Mouse (Mus musculus): ENCODE measurements around the gene Cyb5d1. TPM values are rescaled to one million over a fixed set of nuclear protein-coding genes. Genes with fewer than 3 reads are reported as not detected.
"Not testable (repeated sequence)": the region's sequence is repeated elsewhere in the genome, so short reads cannot be mapped to it uniquely, and the experiment has no call there.

The Cyb5d1 gene
- polyA plus RNA-seq (2016; fragmentation: Nextera tagmentation; extraction: Ambion mirVana): 24.8 and 27.1 TPM in 2 replicates

DNA sequence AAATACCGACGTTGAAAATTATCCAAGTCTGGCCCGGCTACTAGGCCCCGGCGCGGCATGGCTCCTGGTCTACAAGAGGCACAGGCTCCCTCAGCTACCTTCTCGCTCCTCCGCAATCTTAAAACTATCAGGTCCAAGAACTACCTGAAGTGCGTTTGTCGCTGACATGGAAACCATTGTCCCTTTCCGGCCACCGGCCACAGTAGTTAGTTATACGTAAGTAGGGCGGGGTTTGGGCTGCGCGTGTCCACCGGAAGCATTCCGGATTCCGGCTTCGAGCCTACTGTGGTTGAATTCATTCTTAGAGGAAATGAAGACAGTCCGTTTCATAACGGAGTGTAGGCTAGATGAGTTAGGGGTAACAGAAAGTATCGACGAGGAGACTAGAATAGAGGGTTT lies at the start of gene Cyb5d1, which contains the start of gene Naa38:
TSS of gene Cyb5d1 (minus strand) at position 397 of the 399 bp plus-strand sequence.
TSS of gene Naa38 (plus strand) at position 253 of the 399 bp plus-strand sequence.
- H3K36me3 ChIP-seq: peaks cover 10% of the 10 kb centered on the region
- WGBS: under 1% methylated on average over 24 of the region's 24 CpGs
- ATAC-seq (ENCODE audit: insufficient number of reproducible peaks, low FRiP score): peak; percentile 79

DNA sequence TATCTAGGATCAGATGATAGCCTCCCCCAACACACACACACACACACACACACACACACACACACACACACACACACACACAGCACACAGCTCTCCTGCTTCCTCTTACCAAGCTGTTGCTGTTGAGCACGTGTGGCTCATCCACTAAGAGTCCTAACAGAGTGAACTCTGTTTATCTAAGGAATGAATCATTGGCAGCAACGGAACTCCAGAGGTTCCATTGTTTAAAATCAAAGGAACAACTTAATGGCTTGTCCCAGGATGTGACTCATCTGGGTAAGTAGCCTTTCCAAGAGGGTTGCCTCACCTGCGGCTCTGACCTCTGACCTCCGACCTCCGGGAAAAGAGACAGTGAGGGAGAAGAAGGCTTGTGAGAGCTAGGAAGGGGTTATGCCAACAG lies 47.9 kb upstream of the Cyb5d1 start:
- ATAC-seq (ENCODE audit: insufficient number of reproducible peaks, low FRiP score): peak; percentile 46; the same call in 1 of the 2 replicates
- Histone ChIP-seq H3K27ac (ENCODE audit: poor library complexity, severe bottlenecking) (no peak overlapping the region), H3K27me3 (replicated peaks) (0 out of 2 replicates have a peak, but pooled peaks cover 2% of the 10 kb centered on the region), H3K9ac (no peak overlapping the region), H3K4me3 (no peak overlapping the region), H3K9me3 (replicated peaks) (peaks cover 6% of the 10 kb centered on the region; the same call in 1 of the 2 replicates), H3K36me3 (no peaks in the 10 kb centered on the region), H3K4me2 (no peak overlapping the region), H3K4me1 (replicated peaks) (peaks cover 12% of the 10 kb centered on the region)
- 32% methylated on average over 5 of the region's 5 CpGs for WGBS

More for the DNA sequence above, at the start of gene Cyb5d1, which contains the start of gene Naa38:
- Histone ChIP-seq H3K4me1 (replicated peaks) (peaks cover 41% of the 10 kb centered on the region), H3K27ac (ENCODE audit: poor library complexity, severe bottlenecking) (peak within 1 kb of the TSS; percentile 93), H3K4me3 (peak within 1 kb of the TSS; percentile 60), H3K4me2 (peak within 1 kb of the TSS; percentile 87), H3K9ac (peak within 1 kb of the TSS; percentile 88)
- not testable (repeated sequence) for H3K27me3 ChIP-seq (replicated peaks); H3K9me3 ChIP-seq (replicated peaks)

DNA sequence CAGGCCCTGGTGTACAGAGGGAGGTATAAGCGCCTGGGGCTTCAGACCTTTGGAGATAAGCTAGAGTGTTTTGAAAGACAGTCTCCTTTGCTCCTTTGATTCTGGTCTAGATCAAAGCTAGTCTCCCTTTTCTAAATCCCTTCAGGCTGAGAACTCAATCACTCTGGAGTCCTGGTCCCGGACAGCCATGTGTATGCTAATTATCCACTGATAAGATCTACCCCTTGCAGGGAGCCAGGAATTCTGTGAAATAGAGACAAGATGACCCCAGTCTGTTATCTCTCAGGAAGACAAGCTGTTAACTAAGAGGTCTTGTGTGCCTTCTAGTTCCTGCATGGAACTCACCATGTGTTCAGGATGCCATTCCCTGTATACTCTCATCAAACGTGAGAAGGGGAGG lies 41.9 kb upstream of the Cyb5d1 start:
- no peak overlapping the region for H3K4me3 ChIP-seq
- H3K4me1 ChIP-seq (replicated peaks): peaks cover 9% of the 10 kb centered on the region
- peaks cover 16% of the 10 kb centered on the region; the same call in 1 of the 2 replicates for H3K27me3 ChIP-seq (replicated peaks)
- H3K27ac ChIP-seq (ENCODE audit: poor library complexity, severe bottlenecking): no peak overlapping the region
- no peak overlapping the region for H3K4me2 ChIP-seq
- 30% methylated on average over 3 of the region's 3 CpGs for WGBS
- no peak for ATAC-seq (ENCODE audit: insufficient number of reproducible peaks, low FRiP score)
- H3K36me3 ChIP-seq: no peaks in the 10 kb centered on the region
- no peaks in the 10 kb centered on the region for H3K9me3 ChIP-seq (replicated peaks)
- no peak overlapping the region for H3K9ac ChIP-seq

DNA sequence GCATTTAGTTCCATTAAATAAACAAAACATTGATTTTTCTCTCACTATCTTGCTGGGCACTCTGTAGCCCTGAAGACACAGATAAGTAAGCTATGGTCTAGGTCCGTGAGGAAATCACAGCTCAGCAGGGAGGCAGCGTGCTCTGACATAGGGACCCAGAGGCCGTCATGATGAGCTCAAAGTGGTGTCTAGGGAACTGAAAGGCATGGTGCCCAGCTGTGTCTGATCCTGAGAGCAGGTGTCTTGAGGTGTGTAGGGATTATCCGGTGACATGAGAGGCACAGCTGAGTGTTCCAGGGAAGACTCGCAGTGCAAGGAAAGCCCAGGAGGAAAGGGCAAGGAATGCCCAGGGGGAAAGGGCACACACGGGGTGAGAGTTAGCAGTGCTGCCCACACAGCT lies 37.8 kb upstream of the Cyb5d1 start:
- H3K36me3 ChIP-seq: no peaks in the 10 kb centered on the region
- H3K4me1 ChIP-seq (replicated peaks): peaks cover 14% of the 10 kb centered on the region
- H3K27me3 ChIP-seq (replicated peaks): peaks cover 16% of the 10 kb centered on the region; the same call in 1 of the 2 replicates
- no peak overlapping the region for H3K9ac ChIP-seq
- no peak for ATAC-seq (ENCODE audit: insufficient number of reproducible peaks, low FRiP score)
- H3K4me3 ChIP-seq: no peak overlapping the region
- H3K27ac ChIP-seq (ENCODE audit: poor library complexity, severe bottlenecking): no peak overlapping the region
- 53% methylated on average over 6 of the region's 6 CpGs for WGBS
- no peak overlapping the region for H3K4me2 ChIP-seq
- H3K9me3 ChIP-seq (replicated peaks): no peaks in the 10 kb centered on the region

DNA sequence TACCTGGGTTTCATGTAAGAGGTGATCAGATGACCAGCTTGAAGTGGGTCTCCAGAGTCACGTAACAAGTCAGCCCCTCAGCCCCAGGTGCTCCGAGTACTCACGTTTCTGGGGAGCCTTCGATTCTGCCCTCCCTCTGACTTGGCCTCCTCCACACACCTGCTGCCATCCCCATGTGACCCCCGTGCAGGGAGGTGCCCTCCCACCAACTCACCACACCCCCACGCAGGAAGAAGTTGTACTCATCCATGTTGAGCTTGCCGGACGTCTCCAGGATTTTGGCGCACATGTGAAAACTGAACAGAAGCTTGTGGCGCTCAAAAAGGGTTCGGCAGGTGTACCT lies 37.2 kb upstream of the Cyb5d1 start:
- H3K9ac ChIP-seq: no peak overlapping the region
- WGBS: 65% methylated on average over 11 of the region's 11 CpGs

DNA sequence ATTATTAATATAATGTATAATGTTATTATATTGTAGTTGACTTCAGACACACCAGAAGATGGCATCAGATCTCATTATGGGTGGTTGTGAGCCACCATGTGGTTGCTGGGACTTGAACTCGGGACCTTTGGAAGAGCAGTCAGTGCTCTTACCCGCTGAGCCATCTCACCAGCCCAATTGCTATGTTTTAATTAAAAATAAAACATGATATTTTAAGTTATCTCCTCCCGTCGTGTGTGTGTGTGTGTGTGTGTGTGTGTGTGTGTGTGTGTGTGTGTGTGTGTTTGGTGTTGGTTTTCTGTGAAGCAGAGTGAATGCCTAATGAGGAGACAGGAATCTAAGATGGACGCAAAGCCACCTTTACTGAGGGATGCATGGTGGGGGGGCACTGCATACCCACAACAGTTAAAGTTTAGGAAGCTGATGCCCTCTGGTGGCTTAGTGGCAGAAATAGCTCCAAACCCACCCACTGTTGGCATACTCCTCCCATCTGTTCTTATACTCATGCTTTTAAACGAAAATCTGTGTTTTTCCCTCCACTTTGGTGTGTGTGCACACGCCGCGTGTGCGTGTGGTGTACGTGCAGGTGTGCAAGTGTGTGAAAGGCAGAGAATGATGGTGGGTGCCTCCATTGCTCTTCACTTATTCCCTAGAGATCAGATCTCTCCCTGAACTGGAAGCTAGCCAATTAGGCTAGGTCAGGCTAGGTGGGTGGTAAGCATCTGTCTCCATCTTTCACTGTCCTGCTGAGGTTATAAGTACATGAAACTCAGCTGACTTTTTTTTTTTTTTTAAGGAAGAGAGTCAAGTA lies 36.6 kb upstream of the Cyb5d1 start:
- Histone ChIP-seq H3K4me1 (replicated peaks) (peaks cover 11% of the 10 kb centered on the region), H3K4me2 (no peak overlapping the region), H3K9me3 (replicated peaks) (no peaks in the 10 kb centered on the region), H3K27me3 (replicated peaks) (peaks cover 16% of the 10 kb centered on the region; the same call in 1 of the 2 replicates), H3K9ac (no peak overlapping the region), H3K4me3 (no peak overlapping the region), H3K36me3 (no peaks in the 10 kb centered on the region), H3K27ac (ENCODE audit: poor library complexity, severe bottlenecking) (no peak overlapping the region)
- ATAC-seq (ENCODE audit: insufficient number of reproducible peaks, low FRiP score): no peak
- WGBS: 37% methylated on average over 11 of the region's 11 CpGs

More for the DNA sequence above, 37.2 kb upstream of the Cyb5d1 start:
- Histone ChIP-seq H3K27me3 (replicated peaks) (peaks cover 16% of the 10 kb centered on the region; the same call in 1 of the 2 replicates), H3K4me1 (replicated peaks) (peaks cover 13% of the 10 kb centered on the region), H3K4me2 (no peak overlapping the region), H3K4me3 (no peak overlapping the region), H3K27ac (ENCODE audit: poor library complexity, severe bottlenecking) (no peak overlapping the region), H3K36me3 (no peaks in the 10 kb centered on the region), H3K9me3 (replicated peaks) (no peaks in the 10 kb centered on the region)
- ATAC-seq (ENCODE audit: insufficient number of reproducible peaks, low FRiP score): no peak

DNA sequence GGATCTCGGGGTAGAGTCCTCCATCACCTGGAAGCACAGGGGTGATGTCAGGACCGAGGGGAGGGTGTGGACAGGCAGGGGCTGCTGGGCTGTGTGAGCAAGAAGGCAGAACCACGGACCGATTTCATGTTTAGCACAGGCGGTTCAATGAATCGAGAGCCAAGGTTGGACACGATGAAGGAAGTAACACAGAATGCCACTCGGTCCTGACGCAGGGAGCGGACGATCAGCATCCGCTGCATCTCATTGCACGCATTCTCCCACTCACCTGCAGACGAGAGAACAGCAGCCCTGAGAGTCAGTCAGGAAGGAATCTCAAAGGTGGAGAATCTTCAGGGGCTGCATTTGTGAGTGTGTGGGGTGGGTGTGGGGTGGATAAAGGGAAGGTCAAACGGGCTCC lies 35.2 kb upstream of the Cyb5d1 start:
- 83% methylated on average over 15 of the region's 15 CpGs for WGBS
- Histone ChIP-seq H3K9me3 (replicated peaks) (no peaks in the 10 kb centered on the region), H3K4me2 (no peak overlapping the region), H3K36me3 (no peaks in the 10 kb centered on the region), H3K27me3 (replicated peaks) (peaks cover 11% of the 10 kb centered on the region; the same call in 1 of the 2 replicates), H3K27ac (ENCODE audit: poor library complexity, severe bottlenecking) (no peak overlapping the region), H3K4me3 (no peak overlapping the region), H3K4me1 (replicated peaks) (peaks cover 11% of the 10 kb centered on the region), H3K9ac (no peak overlapping the region)
- ATAC-seq (ENCODE audit: insufficient number of reproducible peaks, low FRiP score): no peak

DNA sequence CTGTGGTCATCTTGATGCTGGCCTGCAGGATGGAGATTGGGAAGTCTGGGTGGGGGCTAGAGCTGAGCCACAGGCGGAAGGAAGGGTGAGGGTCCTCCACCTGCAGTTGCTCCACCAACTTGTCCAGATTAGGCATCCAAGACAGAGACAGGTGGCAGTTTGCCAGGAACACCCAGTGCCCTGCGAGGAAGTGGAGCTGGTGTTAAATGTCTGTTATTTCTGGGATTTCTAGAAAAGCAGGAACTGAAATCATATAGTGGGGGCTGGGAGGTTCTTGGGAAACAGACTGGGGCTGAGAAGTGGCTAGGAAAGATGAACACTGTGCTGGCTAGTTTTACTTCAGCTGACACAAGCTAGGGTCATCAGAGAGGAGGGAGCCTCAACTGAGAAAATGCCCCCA lies 33.9 kb upstream of the Cyb5d1 start:
- H3K4me3 ChIP-seq: no peak overlapping the region
- H3K4me1 ChIP-seq (replicated peaks): peaks cover 11% of the 10 kb centered on the region
- H3K27ac ChIP-seq (ENCODE audit: poor library complexity, severe bottlenecking): no peak overlapping the region
- peaks cover 8% of the 10 kb centered on the region; the same call in 1 of the 2 replicates for H3K27me3 ChIP-seq (replicated peaks)
- H3K36me3 ChIP-seq: no peaks in the 10 kb centered on the region
- no peak overlapping the region; the same call in 1 of the 2 replicates for H3K9ac ChIP-seq
- no peak overlapping the region for H3K4me2 ChIP-seq
- ATAC-seq (ENCODE audit: insufficient number of reproducible peaks, low FRiP score): no peak
- no peaks in the 10 kb centered on the region for H3K9me3 ChIP-seq (replicated peaks)
- WGBS: 26% methylated on average over 2 of the region's 2 CpGs

DNA sequence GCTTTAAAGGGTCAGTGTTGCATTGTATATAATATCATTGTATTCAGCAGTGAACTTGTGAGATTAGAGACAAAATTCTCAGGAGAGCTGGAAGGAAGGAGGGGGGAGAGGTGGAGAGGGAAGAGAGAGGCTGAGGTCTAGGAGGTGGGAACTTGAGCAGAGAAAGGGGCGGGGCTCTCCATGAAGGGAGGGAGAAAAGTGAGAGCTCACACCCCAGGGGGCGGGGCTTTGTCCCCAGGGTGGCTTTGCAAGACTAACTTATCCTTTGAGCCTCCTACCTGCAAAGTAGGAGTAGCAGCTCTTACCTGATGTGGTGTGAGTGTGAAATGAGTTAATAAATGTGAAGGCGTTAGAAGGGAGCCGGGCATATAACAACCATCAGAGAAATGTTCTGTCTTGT lies 33.3 kb upstream of the Cyb5d1 start:
- H3K4me2 ChIP-seq: no peak overlapping the region
- H3K27ac ChIP-seq (ENCODE audit: poor library complexity, severe bottlenecking): no peak overlapping the region
- 27% methylated on average over 4 of the region's 4 CpGs for WGBS
- no peaks in the 10 kb centered on the region for H3K36me3 ChIP-seq
- H3K4me1 ChIP-seq (replicated peaks): peaks cover 11% of the 10 kb centered on the region
- peaks cover 8% of the 10 kb centered on the region; the same call in 1 of the 2 replicates for H3K27me3 ChIP-seq (replicated peaks)
- no peak for ATAC-seq (ENCODE audit: insufficient number of reproducible peaks, low FRiP score)
- H3K4me3 ChIP-seq: no peak overlapping the region
- no peak overlapping the region for H3K9ac ChIP-seq
- H3K9me3 ChIP-seq (replicated peaks): no peaks in the 10 kb centered on the region

DNA sequence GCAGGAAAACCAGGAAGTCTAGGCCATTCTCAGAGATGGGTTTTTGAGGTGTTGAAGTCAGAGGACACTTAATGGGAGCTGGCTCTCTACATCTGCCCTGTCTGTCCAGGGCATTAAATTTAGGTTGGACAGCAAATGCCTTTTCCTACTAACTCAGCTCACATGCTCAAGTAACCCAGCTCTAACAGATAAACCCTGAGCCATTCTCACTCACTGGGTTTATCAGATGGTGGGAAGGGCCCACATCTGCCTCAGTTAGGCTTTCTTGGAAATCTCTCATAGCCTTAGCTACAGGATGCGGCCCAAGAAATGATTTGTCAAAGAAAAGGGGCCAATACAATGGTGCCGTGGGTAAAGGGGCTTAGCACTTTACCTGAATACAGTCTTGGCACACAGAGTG lies 30.8 kb upstream of the Cyb5d1 start:
- ATAC-seq (ENCODE audit: insufficient number of reproducible peaks, low FRiP score): no peak
- no peak overlapping the region for H3K27ac ChIP-seq (ENCODE audit: poor library complexity, severe bottlenecking)
- no peaks in the 10 kb centered on the region for H3K36me3 ChIP-seq
- peaks cover 14% of the 10 kb centered on the region for H3K4me1 ChIP-seq (replicated peaks)
- H3K9ac ChIP-seq: no peak overlapping the region
- peaks cover 20% of the 10 kb centered on the region for H3K27me3 ChIP-seq (replicated peaks)
- no peak overlapping the region for H3K4me2 ChIP-seq
- no peak overlapping the region for H3K4me3 ChIP-seq
- 74% methylated on average over 2 of the region's 2 CpGs for WGBS
- no peaks in the 10 kb centered on the region for H3K9me3 ChIP-seq (replicated peaks)

DNA sequence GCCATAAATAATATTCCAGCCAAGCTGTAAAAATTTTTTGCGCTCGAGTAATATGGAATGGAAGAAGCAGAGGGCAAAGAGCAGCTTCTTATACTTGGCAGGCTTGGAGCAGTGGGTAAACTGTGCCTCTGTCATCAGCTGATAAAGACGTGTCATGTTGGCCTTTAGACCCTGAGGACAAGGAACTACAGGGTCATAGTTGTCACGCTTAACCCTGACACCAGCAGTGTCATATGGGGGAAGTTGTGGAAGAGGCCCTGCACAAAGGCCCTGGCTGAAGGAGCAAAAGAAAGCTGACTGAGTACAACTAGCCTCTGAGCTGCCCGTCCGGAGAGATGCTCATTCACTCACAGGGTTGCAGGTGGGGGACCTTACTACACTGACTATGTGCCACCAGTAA lies 28.5 kb upstream of the Cyb5d1 start:
- no peak for ATAC-seq (ENCODE audit: insufficient number of reproducible peaks, low FRiP score)
- WGBS: 49% methylated on average over 6 of the region's 6 CpGs

More for the DNA sequence above, 28.5 kb upstream of the Cyb5d1 start:
- no peak overlapping the region for H3K9ac ChIP-seq
- no peak overlapping the region for H3K27ac ChIP-seq (ENCODE audit: poor library complexity, severe bottlenecking)
- peaks cover 27% of the 10 kb centered on the region for H3K27me3 ChIP-seq (replicated peaks)
- no peak overlapping the region for H3K4me3 ChIP-seq
- no peak overlapping the region for H3K4me2 ChIP-seq
- peaks cover 27% of the 10 kb centered on the region for H3K4me1 ChIP-seq (replicated peaks)
- no peaks in the 10 kb centered on the region for H3K36me3 ChIP-seq
- no peaks in the 10 kb centered on the region for H3K9me3 ChIP-seq (replicated peaks)

All from heart, embryonic 12.5 days (tissue).